Mouse (Mus musculus) stomach, embryonic 14.5 days (tissue): Measurements from ENCODE around the gene Got1. TPM values are rescaled to one million over a fixed set of nuclear protein-coding genes. Genes with fewer than 3 reads are reported as not detected.

Source experiments
- ATAC-seq: fragments of 200-750 bp; cut with Nextera tagmentation; 2 replicates; pipeline ENCODE4 v1.8.0; 2017; ENCODE audit warnings: low read depth, moderate TSS enrichment; ENCODE audit not compliant: insufficient number of reproducible peaks, insufficient read depth, low FRiP score
- H3K27ac ChIP-seq: fragments of 300-500 bp; sonication (generic); 2 replicates; pipeline ENCODE4 v1.5.1; 2014; ENCODE audit warnings: mild to moderate bottlenecking, low read length, moderate library complexity, mixed read lengths
- H3K27me3 ChIP-seq: fragments of 300-500 bp; sonication (generic); 2 replicates; pipeline ENCODE4 v1.6.1; 2014; ENCODE audit warnings: low read length, control low read depth, mixed read lengths; ENCODE audit not compliant: control insufficient read depth, insufficient read depth
- H3K36me3 ChIP-seq: fragments of 300-500 bp; sonication (generic); 2 replicates; pipeline ENCODE4 v1.6.1; 2014; ENCODE audit warnings: mild to moderate bottlenecking, control low read depth, low read length, moderate library complexity, mixed read lengths; ENCODE audit not compliant: control insufficient read depth, insufficient read depth
- H3K4me1 ChIP-seq: fragments of 300-500 bp; sonication (generic); 2 replicates; pipeline ENCODE4 v1.6.1; 2014; ENCODE audit warnings: low read length, control low read depth, mixed read lengths; ENCODE audit not compliant: control insufficient read depth, insufficient read depth
- H3K4me2 ChIP-seq: fragments of 300-500 bp; sonication (generic); replicated peaks from 2 replicates; pipeline ENCODE4 v1.6.1; 2014; ENCODE audit warnings: low read depth, low read length, control low read depth
- H3K4me3 ChIP-seq: fragments of 300-500 bp; sonication (generic); 2 replicates; pipeline ENCODE4 v1.5.1; 2014; ENCODE audit warnings: low read depth, low read length, control low read depth
- H3K9ac ChIP-seq: fragments of 300-500 bp; sonication (generic); replicated peaks from 2 replicates; pipeline ENCODE4 v1.6.1; 2014; ENCODE audit warnings: low read depth, mild to moderate bottlenecking, control low read depth, low read length, moderate library complexity, mixed read lengths
- H3K9me3 ChIP-seq: fragments of 300-500 bp; sonication (generic); 2 replicates; pipeline ENCODE4 v1.6.1; 2016; ENCODE audit warnings: low read depth, low read length, control low read depth; ENCODE audit not compliant: control insufficient read depth
- WGBS: fragments of 180-500 bp; shearing (Covaris S2); extraction: QIAGEN DNeasy Blood & Tissue Kit; methylation state at CpG from one replicate; pipeline ENCODE4 v1.1.7; 2014; 5-methylcytosine and 5-hydroxymethylcytosine counted together
- polyA plus RNA-seq: library from polyadenylated mRNA; unstranded; fragments of >200 nt; fragmentation: Nextera tagmentation; extraction: Ambion mirVana; gene quantifications from 2 replicates; pipeline ENCODE4 v1.2.1, GENCODE M21; 2014

Got1 gene
- polyA plus RNA-seq, 1 experiment from 2014 or later, result 21.6 TPM

- Histone ChIP-seq H3K4me1 (no peaks in the 10 kb centered on the region; the same call in 1 of the 2 replicates), H3K36me3 (no peaks in the 10 kb centered on the region), H3K27me3 (no peaks in the 10 kb centered on the region), H3K9ac (no peak overlapping the region), H3K9me3 (no peaks in the 10 kb centered on the region), H3K4me2 (no peak overlapping the region), H3K4me3 (no peak overlapping the region), H3K27ac (no peak overlapping the region)
- ATAC-seq, result no peak
- 88% methylated on average over 9 of the region's 9 CpGs for WGBS
Observed at GRCm38 (mm10) chr19:43526025-43526424, 1.6 kb upstream of the Got1 start.

- H3K4me3 ChIP-seq, result no peak overlapping the region
- no peak for ATAC-seq
Observed at GRCm38 (mm10) chr19:43525566-43525965, 1.2 kb upstream of the Got1 start.

GRCm38 (mm10) chr19:43525104-43525482 is 688 bp upstream of the Got1 start:
- Histone ChIP-seq H3K27me3 (no peaks in the 10 kb centered on the region), H3K27ac (0 out of 2 replicates have a peak overlapping the region, but pooled peaks have one; percentile 18), H3K4me2 (peak overlapping the region; percentile 76), H3K9ac (peak overlapping the region; percentile 29; the same call in 1 of the 2 replicates), H3K9me3 (no peaks in the 10 kb centered on the region), H3K4me3 (peak overlapping the region; percentile 74), H3K4me1 (peaks cover 4% of the 10 kb centered on the region; the same call in 1 of the 2 replicates), H3K36me3 (no peaks in the 10 kb centered on the region)
- ATAC-seq, result no peak
- WGBS, result 10% methylated on average over 10 of the region's 10 CpGs

More at GRCm38 (mm10) chr19:43525566-43525965, 1.2 kb upstream of the Got1 start:
- Histone ChIP-seq H3K4me2 (no peak overlapping the region; the same call in 1 of the 2 replicates), H3K4me1 (peaks cover 1% of the 10 kb centered on the region; the same call in 1 of the 2 replicates), H3K9me3 (no peaks in the 10 kb centered on the region), H3K9ac (no peak overlapping the region), H3K36me3 (no peaks in the 10 kb centered on the region), H3K27ac (no peak overlapping the region), H3K27me3 (no peaks in the 10 kb centered on the region)
- WGBS, result 90% methylated on average over 7 of the region's 7 CpGs

GRCm38 (mm10) chr19:43523551-43523950 is 854 bp downstream of the Got1 start:
- Histone ChIP-seq H3K9me3 (no peaks in the 10 kb centered on the region), H3K4me2 (peak overlapping the region; percentile 86), H3K27me3 (no peaks in the 10 kb centered on the region), H3K27ac (no peak overlapping the region), H3K4me3 (peak overlapping the region; percentile 74), H3K36me3 (no peaks in the 10 kb centered on the region), H3K9ac (0 out of 2 replicates have a peak overlapping the region, but pooled peaks have one; percentile 45), H3K4me1 (peaks cover 4% of the 10 kb centered on the region; the same call in 1 of the 2 replicates)
- WGBS, result 4% methylated on average over 12 of the region's 12 CpGs
- no peak for ATAC-seq

GRCm38 (mm10) chr19:43521996-43522395 is 2.4 kb downstream of the Got1 start:
- no peaks in the 10 kb centered on the region for H3K9me3 ChIP-seq
- WGBS, result 87% methylated on average over 9 of the region's 9 CpGs
- H3K4me3 ChIP-seq, result no peak overlapping the region
- H3K27me3 ChIP-seq, result no peaks in the 10 kb centered on the region
- peaks cover 4% of the 10 kb centered on the region; the same call in 1 of the 2 replicates for H3K4me1 ChIP-seq
- no peaks in the 10 kb centered on the region for H3K36me3 ChIP-seq
- ATAC-seq, result no peak
- no peak overlapping the region for H3K27ac ChIP-seq
- H3K9ac ChIP-seq, result no peak overlapping the region
- H3K4me2 ChIP-seq, result no peak overlapping the region

- no peak overlapping the region for H3K9ac ChIP-seq
- H3K27ac ChIP-seq, result no peak overlapping the region
- peaks cover 8% of the 10 kb centered on the region; the same call in 1 of the 2 replicates for H3K4me1 ChIP-seq
- H3K9me3 ChIP-seq, result no peaks in the 10 kb centered on the region
- no peak overlapping the region for H3K4me3 ChIP-seq
- ATAC-seq, result no peak
- H3K36me3 ChIP-seq, result no peaks in the 10 kb centered on the region
- 55% methylated on average over 8 of the region's 8 CpGs for WGBS
- H3K27me3 ChIP-seq, result no peaks in the 10 kb centered on the region
- H3K4me2 ChIP-seq, result no peak overlapping the region
Observed at GRCm38 (mm10) chr19:43521362-43521761, 3.0 kb downstream of the Got1 start.

GRCm38 (mm10) chr19:43520402-43520801 is 4.0 kb downstream of the Got1 start:
- WGBS, result 40% methylated on average over 9 of the region's 10 CpGs

GRCm38 (mm10) chr19:43519226-43519625 is 5.2 kb downstream of the Got1 start:
- WGBS, result 89% methylated on average over 10 of the region's 10 CpGs
- H3K4me2 ChIP-seq, result no peak overlapping the region
- H3K4me1 ChIP-seq, result peaks cover 9% of the 10 kb centered on the region; the same call in 1 of the 2 replicates
- no peaks in the 10 kb centered on the region for H3K27me3 ChIP-seq
- no peak for ATAC-seq
- H3K9me3 ChIP-seq, result no peaks in the 10 kb centered on the region
- no peak overlapping the region for H3K9ac ChIP-seq
- H3K4me3 ChIP-seq, result no peak overlapping the region
- H3K27ac ChIP-seq, result no peak overlapping the region
- no peaks in the 10 kb centered on the region; the same call in 1 of the 2 replicates for H3K36me3 ChIP-seq

More at GRCm38 (mm10) chr19:43520402-43520801, 4.0 kb downstream of the Got1 start:
- Histone ChIP-seq H3K4me1 (peaks cover 9% of the 10 kb centered on the region; the same call in 1 of the 2 replicates), H3K36me3 (no peaks in the 10 kb centered on the region), H3K4me3 (no peak overlapping the region), H3K9ac (no peak overlapping the region), H3K4me2 (no peak overlapping the region), H3K27me3 (no peaks in the 10 kb centered on the region), H3K9me3 (no peaks in the 10 kb centered on the region), H3K27ac (no peak overlapping the region)
- ATAC-seq, result no peak

GRCm38 (mm10) chr19:43518261-43518660 is 6.1 kb downstream of the Got1 start:
- Histone ChIP-seq H3K27ac (no peak overlapping the region), H3K27me3 (no peaks in the 10 kb centered on the region), H3K4me2 (no peak overlapping the region), H3K9ac (no peak overlapping the region), H3K4me3 (no peak overlapping the region), H3K4me1 (peaks cover 9% of the 10 kb centered on the region; the same call in 1 of the 2 replicates), H3K9me3 (no peaks in the 10 kb centered on the region), H3K36me3 (no peaks in the 10 kb centered on the region; the same call in 1 of the 2 replicates)
- WGBS, result 72% methylated on average over 7 of the region's 7 CpGs
- ATAC-seq, result no peak
